Mouse (Mus musculus) midbrain, postnatal 0 days (tissue): ENCODE measurements around the gene Rad51c. TPM values are rescaled to one million over a fixed set of nuclear protein-coding genes. Genes with fewer than 3 reads are reported as not detected.
"Not testable (repeated sequence)": the region's sequence is repeated elsewhere in the genome, so short reads cannot be mapped to it uniquely, and the experiment has no call there.

Experiments
- ATAC-seq: fragments of 200-750 bp; cut with Nextera tagmentation; 2 replicates; pipeline ENCODE4 v1.8.0; 2017; ENCODE audit warnings: moderate number of reproducible peaks, mild to moderate bottlenecking, moderate TSS enrichment, moderate library complexity; ENCODE audit not compliant: low FRiP score
- DNase-seq: peaks from one replicate; pipeline ENCODE4 v3.0.0-alpha.2; 2015; ENCODE audit warnings: low spot score
- H3K27ac ChIP-seq: fragments of 300-500 bp; sonication (generic); 2 replicates; pipeline ENCODE4 v1.5.1; 2014; ENCODE audit warnings: low read depth, mild to moderate bottlenecking, low read length, mixed read lengths
- H3K27me3 ChIP-seq: fragments of 300-500 bp; sonication (generic); 2 replicates; pipeline ENCODE4 v1.6.1; 2014; ENCODE audit warnings: low read length, control low read depth, mixed read lengths; ENCODE audit not compliant: insufficient read depth
- H3K36me3 ChIP-seq: fragments of 300-500 bp; sonication (generic); 2 replicates; pipeline ENCODE4 v1.6.1; 2014; ENCODE audit warnings: low read length, control low read depth, mixed read lengths; ENCODE audit not compliant: insufficient read depth
- H3K4me1 ChIP-seq: fragments of 300-500 bp; sonication (generic); 2 replicates; pipeline ENCODE4 v1.6.1; 2014; ENCODE audit warnings: mild to moderate bottlenecking, control low read depth, antibody characterized with exemption, low read length, mixed read lengths; ENCODE audit not compliant: insufficient read depth
- H3K4me2 ChIP-seq: fragments of 300-500 bp; sonication (generic); 2 replicates; pipeline ENCODE4 v1.6.1; 2014; ENCODE audit warnings: low read depth, mild to moderate bottlenecking, low read length, mixed read lengths; ENCODE audit not compliant: poor library complexity, severe bottlenecking
- H3K4me3 ChIP-seq: fragments of 300-500 bp; sonication (generic); 2 replicates; pipeline ENCODE4 v1.5.1; 2014; ENCODE audit warnings: low read depth, mild to moderate bottlenecking, low read length, moderate library complexity
- H3K9ac ChIP-seq: fragments of 300-500 bp; sonication (generic); replicated peaks from 2 replicates; pipeline ENCODE4 v1.6.1; 2014; ENCODE audit warnings: mild to moderate bottlenecking, low read length, moderate library complexity, mixed read lengths; ENCODE audit not compliant: poor library complexity, severe bottlenecking
- H3K9me3 ChIP-seq: fragments of 300-500 bp; sonication (generic); 2 replicates; pipeline ENCODE4 v1.6.1; 2016; ENCODE audit warnings: low read length, control low read depth
- CTCF ChIP-seq: IDR thresholded peaks from 2 replicates; pipeline ENCODE4 v1.5.1; 2016; ENCODE audit warnings: antibody characterized with exemption, mild to moderate bottlenecking
- WGBS: fragments of 180-500 bp; shearing (Covaris S2); extraction: QIAGEN DNeasy Blood & Tissue Kit; methylation state at CpG from one replicate; pipeline ENCODE4 v1.1.7; 2014; 5-methylcytosine and 5-hydroxymethylcytosine counted together
- polyA plus RNA-seq: library from polyadenylated mRNA; unstranded; fragments of >200 nt; fragmentation: Nextera tagmentation; extraction: Ambion mirVana; gene quantifications from 2 replicates; pipeline ENCODE4 v1.2.1, GENCODE M21; 2015
- total RNA-seq: library from RNA; depleted of rRNA; stranded (reverse); fragments of >200 nt; gene quantifications from 2 replicates; pipeline ENCODE4 v1.2.3, GENCODE M21; 2014

The Rad51c gene
- total and polyA plus RNA-seq, 2 experiments from 2014 or later = 2.1 to 2.4 TPM

DNA sequence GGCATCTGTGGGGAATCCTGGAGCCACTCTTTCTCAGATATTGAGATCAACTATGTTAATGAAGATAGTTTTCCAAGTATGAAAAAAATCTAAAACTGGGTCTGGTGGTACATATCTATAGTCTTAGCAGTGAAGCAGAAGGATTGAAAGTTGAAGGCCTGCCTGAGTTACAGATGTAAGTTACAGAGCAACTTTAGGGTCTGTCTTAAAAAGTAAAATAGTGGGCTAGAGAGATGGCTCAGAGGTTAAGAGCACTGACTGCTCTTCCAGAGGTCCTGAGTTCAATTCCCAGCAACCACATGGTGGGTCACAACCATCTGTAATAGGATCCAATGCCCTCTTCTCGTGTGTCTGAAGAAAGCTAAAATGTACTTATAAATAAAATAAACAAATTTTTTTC lies 27.7 kb upstream of the Rad51c start:
- H3K4me2 ChIP-seq = no peak overlapping the region
- H3K9me3 ChIP-seq = no peaks in the 10 kb centered on the region
- no peak overlapping the region for H3K27ac ChIP-seq
- no peaks in the 10 kb centered on the region for H3K4me1 ChIP-seq
- no peak overlapping the region for H3K9ac ChIP-seq
- H3K4me3 ChIP-seq = no peak overlapping the region
- ATAC-seq (no peak), DNase-seq (no peak)
- no peaks in the 10 kb centered on the region for H3K36me3 ChIP-seq
- H3K27me3 ChIP-seq = no peaks in the 10 kb centered on the region
- 82% methylated on average over 1 of the region's 1 CpGs for WGBS
- TF ChIP-seq CTCF = no peak

- WGBS = 90% methylated on average over 8 of the region's 8 CpGs
- H3K27ac ChIP-seq, H3K9me3 ChIP-seq, H3K9ac ChIP-seq, H3K4me1 ChIP-seq, ATAC-seq, DNase-seq, H3K36me3 ChIP-seq, H3K27me3 ChIP-seq, H3K4me3 ChIP-seq, H3K4me2 ChIP-seq: not testable (repeated sequence)
Measured at GRCm38 (mm10) chr11:87431813-87432212, 27.1 kb upstream of the Rad51c start.

DNA sequence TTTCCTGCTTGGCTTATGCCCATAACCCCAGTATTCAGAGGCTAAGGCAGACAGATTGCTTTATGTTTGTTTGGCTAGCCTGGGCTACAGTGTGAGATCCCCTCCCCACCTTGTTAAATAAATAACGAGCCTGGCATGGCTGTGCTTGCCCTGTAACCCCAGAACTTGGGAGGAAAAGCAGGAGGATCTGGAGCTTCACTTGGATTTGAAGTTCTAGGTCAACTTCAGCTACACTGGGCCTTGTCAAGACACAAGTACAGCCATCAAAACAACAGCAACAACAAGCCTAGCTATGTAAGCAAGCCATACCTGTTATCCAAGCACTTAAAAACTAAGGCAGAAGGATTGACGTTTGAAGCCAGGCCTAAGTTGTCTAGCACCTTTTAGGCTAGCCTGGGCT lies 25.6 kb upstream of the Rad51c start:
- DNase-seq = no peak
- no peak overlapping the region for H3K4me2 ChIP-seq
- ATAC-seq = no peak
- 93% methylated on average over 2 of the region's 2 CpGs for WGBS
- TF ChIP-seq CTCF = no peak
- no peak overlapping the region for H3K27ac ChIP-seq
- H3K4me3 ChIP-seq = no peak overlapping the region
- no peaks in the 10 kb centered on the region for H3K27me3 ChIP-seq
- no peak overlapping the region for H3K9ac ChIP-seq
- no peaks in the 10 kb centered on the region for H3K9me3 ChIP-seq
- no peaks in the 10 kb centered on the region for H3K36me3 ChIP-seq
- H3K4me1 ChIP-seq = no peaks in the 10 kb centered on the region; the same call in 1 of the 2 replicates

DNA sequence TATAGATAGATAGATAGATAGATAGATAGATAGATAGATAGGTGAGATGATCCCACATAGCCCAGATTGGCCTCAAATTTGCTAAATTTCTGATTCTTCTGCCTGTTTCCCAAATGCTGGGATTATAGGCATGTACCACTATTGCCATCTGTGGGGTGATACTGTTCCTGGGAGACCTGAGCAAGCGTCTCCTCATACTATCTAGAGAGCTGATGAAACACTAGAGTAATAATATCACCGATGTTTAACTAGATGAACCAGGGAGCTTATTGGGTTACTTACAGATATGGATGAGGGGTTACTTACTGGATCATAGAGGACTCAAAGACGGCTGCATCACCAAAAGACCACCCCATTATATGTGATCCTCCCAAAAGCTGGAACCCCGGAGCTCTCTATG lies 24.6 kb upstream of the Rad51c start:
- Histone ChIP-seq H3K9me3 (no peaks in the 10 kb centered on the region), H3K9ac (no peak overlapping the region), H3K4me3 (no peak overlapping the region), H3K4me2 (no peak overlapping the region), H3K27ac (no peak overlapping the region), H3K4me1 (no peaks in the 10 kb centered on the region; the same call in 1 of the 2 replicates), H3K27me3 (no peaks in the 10 kb centered on the region), H3K36me3 (no peaks in the 10 kb centered on the region)
- 82% methylated on average over 4 of the region's 4 CpGs for WGBS
- TF ChIP-seq CTCF = no peak
- DNase-seq = no peak
- ATAC-seq = no peak

DNA sequence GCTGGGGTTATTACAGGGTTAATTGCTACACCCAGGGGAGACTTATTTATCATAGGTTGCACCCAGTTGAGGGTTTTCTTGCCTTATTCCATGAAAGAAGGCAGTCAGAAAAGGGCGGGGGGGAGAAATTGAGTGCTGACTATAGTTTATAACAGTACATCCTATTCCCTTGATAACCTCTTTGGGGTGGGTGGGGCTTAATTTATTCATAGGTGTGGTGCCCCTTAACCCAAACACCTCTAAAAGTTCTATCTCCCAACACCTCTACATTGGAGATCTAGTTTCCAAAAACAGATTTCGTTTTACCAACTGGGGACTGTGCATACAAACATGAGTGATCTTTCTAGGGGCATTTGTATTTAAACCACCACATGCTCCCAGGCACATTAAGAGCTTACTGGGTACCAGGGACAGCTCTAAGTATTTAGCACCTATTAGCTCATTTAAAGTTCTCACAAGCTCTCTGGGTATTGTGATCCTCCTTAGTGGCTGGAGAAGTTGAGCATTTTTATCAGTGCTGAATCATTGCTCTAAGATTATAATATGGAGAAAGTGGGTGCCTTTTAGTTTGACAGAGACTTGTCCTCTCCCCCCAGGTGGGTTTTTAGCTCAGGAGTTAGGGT lies 23.4 kb upstream of the Rad51c start:
- H3K4me1 ChIP-seq = no peaks in the 10 kb centered on the region; the same call in 1 of the 2 replicates
- H3K27ac ChIP-seq = no peak overlapping the region
- no peaks in the 10 kb centered on the region for H3K27me3 ChIP-seq
- ATAC-seq = no peak
- no peak for DNase-seq
- no peak for TF ChIP-seq CTCF
- H3K9me3 ChIP-seq = no peaks in the 10 kb centered on the region
- H3K4me3 ChIP-seq = no peak overlapping the region
- H3K4me2 ChIP-seq = no peak overlapping the region
- no peak overlapping the region for H3K9ac ChIP-seq
- WGBS = 68% methylated on average over 2 of the region's 2 CpGs
- H3K36me3 ChIP-seq = no peaks in the 10 kb centered on the region

DNA sequence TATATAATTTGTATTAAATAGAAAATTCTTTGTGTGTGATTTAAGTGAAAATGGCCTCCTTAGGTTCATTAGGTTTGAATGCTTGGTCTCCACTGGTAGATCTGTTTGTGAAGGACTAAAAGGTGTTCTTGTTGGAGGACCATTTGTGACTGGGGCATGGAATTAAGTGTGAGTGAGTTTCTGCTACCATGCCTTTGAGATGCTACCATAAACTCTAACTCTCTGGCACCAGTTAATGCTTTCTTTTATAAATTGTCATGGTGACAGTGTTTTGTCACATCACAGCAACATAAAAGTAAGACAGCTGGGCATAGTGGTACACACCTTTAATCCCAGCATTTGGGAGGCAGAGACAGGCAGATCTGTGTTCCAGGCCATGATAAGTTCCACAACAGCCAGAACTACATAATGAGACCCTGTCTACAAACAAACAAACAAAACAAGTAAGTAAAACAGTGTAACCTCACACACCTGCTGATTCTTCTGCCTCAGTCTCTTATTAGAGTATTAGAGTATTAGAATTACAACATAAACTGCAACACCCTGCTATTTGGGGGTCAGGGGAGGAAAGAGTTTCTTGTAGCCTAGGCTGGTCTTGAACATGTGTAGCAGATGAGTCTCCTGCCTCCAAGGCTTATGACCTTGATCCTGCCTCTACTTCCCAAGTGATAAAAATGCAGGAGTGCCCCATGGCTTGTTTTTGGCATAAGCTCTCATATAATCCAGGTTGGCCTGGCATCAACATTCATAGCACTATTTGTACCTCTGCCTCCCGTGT lies 22.7 kb upstream of the Rad51c start:
- no peaks in the 10 kb centered on the region; the same call in 1 of the 2 replicates for H3K4me1 ChIP-seq
- H3K4me3 ChIP-seq = no peak overlapping the region
- H3K27me3 ChIP-seq = no peaks in the 10 kb centered on the region
- ATAC-seq (no peak), DNase-seq (no peak)
- no peaks in the 10 kb centered on the region for H3K36me3 ChIP-seq
- no peak for TF ChIP-seq CTCF
- 0 out of 2 replicates have a peak overlapping the region, but pooled peaks have one; percentile 26 for H3K27ac ChIP-seq
- no peaks in the 10 kb centered on the region for H3K9me3 ChIP-seq
- no peak overlapping the region for H3K4me2 ChIP-seq
- no peak overlapping the region for H3K9ac ChIP-seq
- WGBS = 60% methylated on average over 1 of the region's 1 CpGs

DNA sequence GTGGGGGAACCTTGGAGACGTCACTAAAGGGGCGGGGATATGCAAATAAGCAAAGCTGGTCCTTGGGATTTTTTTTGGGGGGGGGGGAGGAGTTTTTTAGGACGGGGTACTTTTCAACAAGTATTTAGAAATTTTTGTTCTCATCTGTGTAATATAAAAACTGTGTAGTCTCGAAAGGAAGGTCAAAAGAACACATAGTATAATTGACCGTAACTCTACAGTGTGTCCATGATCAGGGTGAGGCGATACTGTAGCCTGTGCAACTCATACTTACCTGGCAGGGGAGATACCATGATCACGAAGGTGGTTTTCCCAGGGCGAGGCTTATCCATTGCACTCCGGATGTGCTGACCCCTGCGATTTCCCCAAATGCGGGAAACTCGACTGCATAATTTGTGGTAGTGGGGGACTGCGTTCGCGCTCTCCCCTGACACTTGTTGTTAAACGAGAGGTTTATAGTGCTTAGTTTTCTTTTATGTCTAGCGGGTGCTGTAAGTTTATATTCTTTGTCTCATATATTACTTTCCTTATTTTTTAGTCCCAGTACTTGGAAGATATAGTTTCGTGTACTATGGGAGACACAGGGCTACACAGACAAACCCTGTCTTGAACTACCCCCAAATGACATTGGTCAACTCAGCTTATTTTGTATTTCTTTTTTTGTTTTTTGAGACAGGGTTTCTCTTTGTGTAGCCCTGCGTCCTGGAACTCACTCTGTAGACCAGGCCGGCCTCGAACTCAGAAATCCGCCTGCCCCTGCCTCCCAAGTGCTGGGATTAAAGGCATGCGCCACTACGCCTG lies 21.9 kb upstream of the Rad51c start:
- Histone ChIP-seq H3K4me3 (peak overlapping the region; percentile 32), H3K27ac (peak overlapping the region; percentile 68), H3K9ac (peak overlapping the region; percentile 46), H3K4me2 (peak overlapping the region; percentile 44)
- H3K36me3 ChIP-seq, H3K4me1 ChIP-seq, H3K27me3 ChIP-seq, H3K9me3 ChIP-seq: not testable (repeated sequence)
- ATAC-seq (peak; percentile 89), DNase-seq (peak; percentile 95)
- WGBS = under 1% methylated on average over 24 of the region's 24 CpGs
